ENCODE assay signal across 8 mouse cellular contexts in the genomic region with DNA sequence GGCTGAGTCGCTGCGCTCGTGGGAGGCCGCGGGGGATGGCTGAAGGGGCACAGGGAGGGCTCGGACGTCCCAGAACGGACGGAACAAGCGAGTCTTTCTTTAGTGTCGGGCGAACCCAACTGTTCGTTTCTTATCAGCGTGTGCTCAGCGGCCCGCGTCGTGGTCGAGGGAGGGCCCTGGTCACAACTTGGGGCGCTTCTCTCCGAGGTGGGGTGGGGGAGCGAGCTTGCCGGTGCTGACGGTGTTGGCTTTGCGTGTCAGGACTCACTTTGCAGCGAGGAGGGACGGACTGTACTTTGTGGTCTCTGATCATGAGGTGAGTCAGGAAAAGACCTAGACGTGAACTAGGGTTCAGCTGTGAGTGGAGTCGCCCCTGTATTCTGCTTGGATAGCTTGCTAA. TPM values are rescaled to one million over a fixed set of nuclear protein-coding genes. Genes with fewer than 3 reads are reported as not detected.
DNase-seq lines count a peak whose midpoint lies in the region; ATAC-seq and TF ChIP-seq lines count a peak whose summit lies in the region.

No protein-coding gene starts in this region.

- in situ Hi-C loops in ES-E14 (cut with MboI; ENCODE audit: low sequenced_read_pairs in 2 of 2, unreplicated experiment in 2 of 2) = no loop called here

- peak overlapping the region; percentile 86 for H3K4me2 ChIP-seq in heart, embryonic 11.5 days

- TF ChIP-seq CTCF in cerebellum, adult 2 months (IDR thresholded peaks at IDR 0.05; ENCODE audit: borderline replicate concordance, insufficient read depth, low read depth, low read length) = no peak

- no peak for TF ChIP-seq POLR2A in cerebellum, adult 2 months (IDR thresholded peaks at IDR 0.05; ENCODE audit: borderline replicate concordance, insufficient read depth, low read length)

- H3K4me3 ChIP-seq in cerebellum, adult 2 months (replicated peaks; ENCODE audit: insufficient read depth, low read depth, low read length) = peak overlapping the region; percentile 67
- peak overlapping the region; percentile 83 to 92 for H3K4me3 ChIP-seq in ES-E14 (ENCODE audit: insufficient read depth in 1 of 2, low read depth in 1 of 2, low read length in 2 of 2, poor library complexity in 1 of 2, severe bottlenecking in 1 of 2)
- peak overlapping the region; percentile 89 for H3K4me3 ChIP-seq in embryonic facial prominence, embryonic 10.5 days
- H3K4me3 ChIP-seq in heart, embryonic 11.5 days (ENCODE audit: low read depth, low read length) = peak overlapping the region; percentile 85

- peak overlapping the region; percentile 85 for H3K9ac ChIP-seq in ES-E14 (ENCODE audit: insufficient read depth, low read depth, low read length, poor library complexity, severe bottlenecking)
- H3K9ac ChIP-seq in heart, embryonic 11.5 days (ENCODE audit: low read depth, low read length) = peak overlapping the region; percentile 92

- WGBS in cerebellum, adult 2 months = under 1% methylated on average over 29 of the region's 29 CpGs
- under 1% methylated on average over 29 of the region's 29 CpGs for WGBS in embryonic facial prominence, embryonic 10.5 days
- under 1% methylated on average over 29 of the region's 29 CpGs for WGBS in heart, embryonic 11.5 days (ENCODE audit: insufficient replicate concordance)

- H3K4me1 ChIP-seq in cerebellum, adult 2 months (ENCODE audit: control insufficient read depth, insufficient read depth, low read length) = no peaks in the 10 kb centered on the region
- no peaks in the 10 kb centered on the region for H3K4me1 ChIP-seq in ES-E14 (ENCODE audit: control insufficient read depth in 2 of 2, insufficient read depth in 2 of 2, low read length in 2 of 2, poor library complexity in 1 of 2)
- H3K4me1 ChIP-seq in embryonic facial prominence, embryonic 10.5 days = peaks cover 18% of the 10 kb centered on the region
- H3K4me1 ChIP-seq in heart, embryonic 11.5 days (ENCODE audit: control insufficient read depth, insufficient read depth, low read length) = no peaks in the 10 kb centered on the region; the same call in 1 of the 2 replicates

- no peak overlapping the region for H3K27ac ChIP-seq in cerebellum, adult 2 months (ENCODE audit: insufficient read depth, low read length)
- H3K27ac ChIP-seq in ES-E14 (ENCODE audit: insufficient read depth, low read depth, low read length, poor library complexity, severe bottlenecking) = no peak overlapping the region
- H3K27ac ChIP-seq in embryonic facial prominence, embryonic 10.5 days (replicated peaks) = peak overlapping the region; percentile 91
- H3K27ac ChIP-seq in heart, embryonic 11.5 days (ENCODE audit: low read depth, low read length) = peak overlapping the region; percentile 91

- no peaks in the 10 kb centered on the region for H3K9me3 ChIP-seq in ES-E14 (ENCODE audit: control insufficient read depth, insufficient read depth, low read depth, low read length)
- no peaks in the 10 kb centered on the region for H3K9me3 ChIP-seq in embryonic facial prominence, embryonic 10.5 days
- H3K9me3 ChIP-seq in heart, embryonic 11.5 days (replicated peaks; ENCODE audit: control insufficient read depth, low read length) = no peaks in the 10 kb centered on the region

- peak; percentile 64 for ATAC-seq in heart, embryonic 11.5 days (replicated peaks; ENCODE audit: insufficient number of reproducible peaks, low FRiP score, low TSS enrichment)

- DNase-seq in cerebellum, adult 2 months = no peak
- no peak for DNase-seq in cerebellum, adult 11 months
- no peak for DNase-seq in ES-E14 (ENCODE audit: low read depth, low spot score)
- DNase-seq in embryonic facial prominence, embryonic 10.5 days (ENCODE audit: low spot score) = no peak
- DNase-seq in kidney, postnatal 14 days = peak; percentile 57
- peak; percentile 56 for DNase-seq in lung, postnatal 14 days
- DNase-seq in skeletal muscle tissue, adult 2 months (ENCODE audit: low read depth, low spot score) = peak; percentile 52

- H3K36me3 ChIP-seq in ES-E14 (ENCODE audit: control insufficient read depth, insufficient read depth, low read length, poor library complexity, severe bottlenecking) = no peaks in the 10 kb centered on the region
- peaks cover 25% of the 10 kb centered on the region for H3K36me3 ChIP-seq in embryonic facial prominence, embryonic 10.5 days (replicated peaks)
- H3K36me3 ChIP-seq in heart, embryonic 11.5 days (ENCODE audit: control insufficient read depth, insufficient read depth, low read length) = no peaks in the 10 kb centered on the region

- H3K27me3 ChIP-seq in cerebellum, adult 2 months (ENCODE audit: control insufficient read depth, insufficient read depth, low read length) = no peaks in the 10 kb centered on the region
- no peaks in the 10 kb centered on the region for H3K27me3 ChIP-seq in embryonic facial prominence, embryonic 10.5 days (replicated peaks; ENCODE audit: low read depth, poor library complexity, severe bottlenecking)
- H3K27me3 ChIP-seq in heart, embryonic 11.5 days (ENCODE audit: control insufficient read depth, insufficient read depth, low read length) = no peaks in the 10 kb centered on the region

TF ChIP-seq in ES-E14, 5 proteins besides CTCF, POLR2A, EP300 and RAD21:
- no peak for TF ChIP-seq ZNF384 (IDR thresholded peaks at IDR 0.05; ENCODE audit: low read depth, low read length)
- no peak for TF ChIP-seq MAFK (IDR thresholded peaks at IDR 0.05; ENCODE audit: insufficient read depth, low read depth, low read length)
- no peak for TF ChIP-seq ZC3H11A (IDR thresholded peaks at IDR 0.05; ENCODE audit: borderline replicate concordance, low read depth, low read length)
- no peak for TF ChIP-seq HCFC1 (IDR thresholded peaks at IDR 0.05; ENCODE audit: borderline replicate concordance, insufficient read depth, low read length)
- no peak for TF ChIP-seq CHD2 (IDR thresholded peaks at IDR 0.05; ENCODE audit: low read depth, low read length)
TF ChIP-seq in ES-E14: peak in this region for 0.

RNA-seq across cellular contexts. Expression of a gene that starts 0.7 kb away (rescaled TPM):
- 25.9 and 26.2 TPM in 2 replicates for polyA plus RNA-seq in cerebellum, adult 2 months (2012; rRNA removed)
- total RNA-seq in ES-E14 (2012; rRNA removed) = 46.3 and 59.4 TPM in 2 replicates
- 52.0 and 54.8 TPM in 2 replicates for polyA plus RNA-seq in embryonic facial prominence, embryonic 10.5 days (2016; fragmentation: Nextera tagmentation; extraction: Ambion mirVana)
- polyA plus RNA-seq in heart, embryonic 11.5 days (2014; fragmentation: Nextera tagmentation; extraction: Ambion mirVana) = 23.1 and 23.5 TPM in 2 replicates

Comparison
In these comparisons a context has a peak if more than half of its experiments do, and no peak if none do; other contexts are left out.
1. DNase-seq: peak in kidney, postnatal 14 days (single experiment), lung, postnatal 14 days (single experiment) and skeletal muscle tissue, adult 2 months (single experiment); none in cerebellum, adult 2 months (0 of 2), cerebellum, adult 11 months (single experiment), ES-E14 (single experiment) and embryonic facial prominence, embryonic 10.5 days (single experiment).
2. H3K27ac ChIP-seq: peak in embryonic facial prominence, embryonic 10.5 days (single experiment) and heart, embryonic 11.5 days (single experiment); none in cerebellum, adult 2 months (single experiment) and ES-E14 (single experiment).
3. Peak in every context shown above with its lines, with median percentiles within 50 percentile points of each other: H3K4me3 ChIP-seq.